Mouse (Mus musculus) intestine, embryonic 15.5 days (tissue): ENCODE results near the gene Nxpe4. TPM values are rescaled to one million over a fixed set of nuclear protein-coding genes. Genes with fewer than 3 reads are reported as not detected.

Experiments
- ATAC-seq: fragments of 200-750 bp; cut with Nextera tagmentation; 2 replicates; pipeline ENCODE4 v1.8.0; 2017; ENCODE audit warnings: moderate TSS enrichment, moderate library complexity
- H3K27ac ChIP-seq: fragments of 300-500 bp; sonication (generic); 2 replicates; pipeline ENCODE4 v1.5.1; 2015; ENCODE audit warnings: mild to moderate bottlenecking, inconsistent platforms
- H3K27me3 ChIP-seq: fragments of 300-500 bp; sonication (generic); replicated peaks from 2 replicates; pipeline ENCODE4 v1.6.1; 2015; ENCODE audit warnings: inconsistent platforms
- H3K36me3 ChIP-seq: fragments of 300-500 bp; sonication (generic); 2 replicates; pipeline ENCODE4 v1.6.1; 2015; ENCODE audit warnings: inconsistent platforms
- H3K4me1 ChIP-seq: fragments of 300-500 bp; sonication (generic); replicated peaks from 2 replicates; pipeline ENCODE4 v1.6.1; 2015; ENCODE audit warnings: inconsistent platforms
- H3K4me2 ChIP-seq: fragments of 300-500 bp; sonication (generic); replicated peaks from 2 replicates; pipeline ENCODE4 v1.6.1; 2015; ENCODE audit warnings: mild to moderate bottlenecking, inconsistent platforms
- H3K4me3 ChIP-seq: fragments of 300-500 bp; sonication (generic); replicated peaks from 2 replicates; pipeline ENCODE4 v1.5.1; 2015; ENCODE audit warnings: inconsistent platforms
- H3K9ac ChIP-seq: fragments of 300-500 bp; sonication (generic); 2 replicates; pipeline ENCODE4 v1.6.1; 2015; ENCODE audit warnings: inconsistent platforms
- H3K9me3 ChIP-seq: fragments of 300-500 bp; sonication (generic); 2 replicates; pipeline ENCODE4 v1.6.1; 2016; ENCODE audit warnings: inconsistent platforms
- WGBS: fragments of 180-500 bp; shearing (Covaris S2); methylation state at CpG from one replicate; pipeline ENCODE4 v1.1.7; 2015; 5-methylcytosine and 5-hydroxymethylcytosine counted together
- polyA plus RNA-seq: library from polyadenylated mRNA; unstranded; fragments of >200 nt; fragmentation: Nextera tagmentation; extraction: Ambion mirVana; gene quantifications from 2 replicates; pipeline ENCODE4 v1.2.1, GENCODE M21; 2015

The Nxpe4 gene
- polyA plus RNA-seq, 1 experiment from 2014 or later, result 4.7 TPM

DNA sequence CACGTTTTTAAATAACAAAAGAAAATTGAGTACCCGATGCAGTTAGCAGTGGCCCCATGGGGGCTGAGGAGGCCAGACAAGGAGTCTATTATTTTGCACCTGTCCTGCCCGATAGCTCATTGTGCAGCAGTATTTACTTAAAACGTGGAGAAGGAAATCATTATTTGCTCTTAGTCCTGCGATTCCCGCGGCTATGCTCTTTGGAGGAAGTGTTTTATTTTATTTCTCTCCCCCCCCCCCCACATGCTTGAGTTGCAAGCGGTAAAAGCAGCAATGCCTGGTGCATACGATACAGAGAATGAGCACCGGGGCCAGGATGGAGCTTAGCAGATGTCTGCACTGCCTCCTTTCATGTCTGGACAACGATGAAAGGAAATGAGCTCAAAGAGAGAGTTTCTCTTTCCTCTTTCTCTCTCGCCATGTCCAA is 35.6 kb downstream of the Nxpe4 start:
- Histone ChIP-seq H3K4me3 (no peak overlapping the region), H3K9ac (no peak overlapping the region), H3K4me2 (no peak overlapping the region), H3K27ac (no peak overlapping the region), H3K27me3 (no peaks in the 10 kb centered on the region), H3K4me1 (no peaks in the 10 kb centered on the region), H3K36me3 (no peaks in the 10 kb centered on the region), H3K9me3 (no peaks in the 10 kb centered on the region)
- no peak for ATAC-seq
- 36% methylated on average over 12 of the region's 12 CpGs for WGBS

DNA sequence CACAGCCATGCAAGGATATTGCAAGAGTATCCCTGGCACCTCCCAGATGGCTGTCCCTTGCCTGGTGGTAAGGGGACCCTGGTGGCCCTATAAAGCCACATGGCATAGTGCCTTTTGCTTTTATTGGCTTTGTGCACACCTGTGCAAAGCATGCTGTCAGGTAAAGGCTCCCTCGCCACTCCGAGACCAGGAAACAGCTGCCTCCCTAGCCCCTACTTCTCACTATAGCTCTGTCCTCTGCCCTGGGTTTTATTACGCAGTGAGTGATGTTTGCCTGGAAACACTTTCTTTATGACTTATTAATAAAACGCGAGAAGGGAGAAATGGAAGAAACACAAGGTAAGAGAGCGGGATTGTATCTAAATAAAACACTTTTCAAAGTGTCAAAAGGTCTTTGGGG is 49.1 kb downstream of the Nxpe4 start:
- Histone ChIP-seq H3K9ac (no peak overlapping the region), H3K36me3 (no peaks in the 10 kb centered on the region), H3K4me2 (no peak overlapping the region), H3K9me3 (no peaks in the 10 kb centered on the region), H3K27ac (no peak overlapping the region), H3K4me1 (no peaks in the 10 kb centered on the region), H3K27me3 (no peaks in the 10 kb centered on the region), H3K4me3 (no peak overlapping the region)
- WGBS, result 72% methylated on average over 6 of the region's 6 CpGs
- ATAC-seq, result no peak

DNA sequence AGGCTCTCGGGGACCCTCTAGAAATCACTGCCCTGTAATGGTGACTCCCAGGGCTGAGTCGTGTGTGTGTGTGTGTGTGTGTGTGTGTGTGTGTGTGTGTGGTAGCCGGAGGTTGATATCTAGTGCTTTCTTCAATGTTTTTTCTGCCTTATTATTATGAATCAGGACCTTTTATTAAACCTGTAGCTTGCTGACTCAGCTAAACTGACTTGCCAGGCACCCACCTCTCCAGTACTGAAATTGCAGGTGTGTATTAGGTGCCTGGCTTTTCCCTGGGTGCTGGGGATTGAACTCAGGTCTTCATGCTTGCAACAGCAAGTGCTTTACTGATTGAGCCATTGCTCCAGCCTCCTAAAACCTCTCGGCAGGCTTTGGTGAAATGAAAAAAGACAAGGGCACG is 50.1 kb downstream of the Nxpe4 start:
- no peak overlapping the region for H3K27ac ChIP-seq
- no peaks in the 10 kb centered on the region for H3K4me1 ChIP-seq
- WGBS, result 87% methylated on average over 5 of the region's 5 CpGs
- H3K4me3 ChIP-seq, result no peak overlapping the region
- H3K27me3 ChIP-seq, result no peaks in the 10 kb centered on the region
- H3K9me3 ChIP-seq, result no peaks in the 10 kb centered on the region
- H3K36me3 ChIP-seq, result no peaks in the 10 kb centered on the region
- ATAC-seq, result no peak
- no peak overlapping the region for H3K9ac ChIP-seq
- H3K4me2 ChIP-seq, result no peak overlapping the region

DNA sequence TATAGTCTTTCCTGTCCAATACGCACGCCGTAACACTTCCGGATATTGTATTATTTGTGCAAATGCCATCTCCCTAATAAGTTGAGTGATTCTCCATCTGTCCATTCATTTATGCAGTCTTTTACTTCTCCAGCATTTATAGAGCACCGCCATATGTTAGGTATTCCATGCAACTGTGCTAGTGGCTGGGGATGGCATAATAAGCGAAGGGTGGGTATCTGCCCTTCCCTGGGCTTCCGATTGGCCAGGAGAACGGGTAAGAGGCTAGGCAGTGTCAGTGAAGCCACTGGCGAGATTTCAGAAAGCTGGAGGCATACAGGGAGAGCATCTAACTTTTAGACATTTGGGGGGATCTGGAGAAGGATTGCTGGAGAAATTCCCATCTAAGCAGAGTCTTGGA is 52.9 kb downstream of the Nxpe4 start:
- H3K4me3 ChIP-seq, result no peak overlapping the region
- H3K9me3 ChIP-seq, result no peaks in the 10 kb centered on the region
- H3K4me2 ChIP-seq, result no peak overlapping the region
- no peak for ATAC-seq
- 90% methylated on average over 9 of the region's 9 CpGs for WGBS
- H3K4me1 ChIP-seq, result no peaks in the 10 kb centered on the region
- no peak overlapping the region for H3K27ac ChIP-seq
- no peak overlapping the region for H3K9ac ChIP-seq
- H3K27me3 ChIP-seq, result no peaks in the 10 kb centered on the region
- no peaks in the 10 kb centered on the region for H3K36me3 ChIP-seq

DNA sequence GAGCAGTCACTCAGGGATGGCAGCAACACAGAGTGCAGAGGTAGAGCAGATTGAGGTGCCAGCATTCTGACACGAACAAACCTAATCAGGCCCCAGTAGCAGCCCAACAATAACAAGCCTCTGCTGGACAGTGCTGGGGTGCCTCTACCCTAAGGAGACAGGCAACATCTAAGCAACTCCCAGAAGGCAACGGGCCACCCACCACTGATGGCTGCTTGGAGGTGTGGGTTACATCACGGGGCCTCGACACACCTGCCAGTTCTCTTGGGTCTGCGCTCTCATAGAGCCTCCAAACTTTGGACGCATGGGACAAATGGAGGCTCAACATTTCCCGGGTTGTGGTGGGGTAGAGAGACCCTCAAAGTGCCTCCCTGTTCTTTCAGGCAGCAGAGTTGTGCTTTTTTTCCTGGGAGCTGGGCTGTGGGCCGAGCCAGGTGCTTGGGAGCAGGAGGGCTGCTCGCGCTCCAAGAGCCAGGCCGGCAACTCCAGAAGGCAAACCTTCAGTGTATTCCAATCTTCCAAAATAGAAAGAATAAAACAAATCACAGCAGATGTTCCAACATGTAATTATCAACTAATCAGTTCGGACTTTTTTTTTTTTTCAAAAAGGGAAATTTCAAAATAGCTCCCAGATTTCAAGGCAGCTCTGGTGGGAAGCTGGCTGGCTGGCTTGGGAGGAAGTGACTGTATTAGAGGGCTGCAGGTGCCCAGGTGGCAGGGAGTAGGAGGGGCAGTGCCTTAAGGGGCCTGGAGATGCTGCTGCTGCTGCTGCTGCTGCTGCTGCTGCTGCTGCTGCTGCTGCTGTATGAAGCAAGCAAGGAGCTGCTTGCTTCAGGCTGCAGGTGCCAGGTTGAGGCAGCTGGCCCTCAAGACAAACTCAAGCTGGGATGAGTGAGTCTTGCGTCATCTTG is 54.5 kb downstream of the Nxpe4 start:
- Histone ChIP-seq H3K9ac (no peak overlapping the region), H3K4me2 (no peak overlapping the region), H3K27me3 (no peaks in the 10 kb centered on the region), H3K4me1 (no peaks in the 10 kb centered on the region), H3K36me3 (no peaks in the 10 kb centered on the region), H3K27ac (no peak overlapping the region), H3K9me3 (no peaks in the 10 kb centered on the region), H3K4me3 (no peak overlapping the region)
- WGBS, result 82% methylated on average over 13 of the region's 13 CpGs
- no peak for ATAC-seq

DNA sequence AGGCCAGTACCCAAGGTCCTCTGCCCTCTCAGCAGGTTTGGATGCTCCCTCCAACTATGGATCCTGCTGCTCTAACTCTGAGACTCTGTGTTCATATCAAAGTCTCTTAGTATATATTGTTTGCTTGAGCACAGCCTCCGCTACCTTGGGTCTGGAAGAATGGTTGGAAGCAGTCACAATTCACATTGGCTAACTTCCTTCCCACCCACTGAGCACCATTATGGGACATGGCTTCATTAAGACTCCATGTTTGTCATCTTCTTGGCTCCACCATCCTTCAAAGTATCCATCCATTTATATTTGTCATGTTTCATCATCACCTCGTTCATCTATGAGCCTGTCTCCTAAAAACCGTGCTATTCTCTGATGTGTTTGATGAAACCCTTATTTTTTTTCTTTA is 68.9 kb downstream of the Nxpe4 start:
- Histone ChIP-seq H3K4me3 (no peak overlapping the region), H3K9ac (no peak overlapping the region), H3K27ac (no peak overlapping the region), H3K36me3 (no peaks in the 10 kb centered on the region), H3K4me2 (no peak overlapping the region), H3K27me3 (no peaks in the 10 kb centered on the region), H3K4me1 (no peaks in the 10 kb centered on the region), H3K9me3 (no peaks in the 10 kb centered on the region)
- ATAC-seq, result no peak
- WGBS, result 94% methylated on average over 3 of the region's 3 CpGs

DNA sequence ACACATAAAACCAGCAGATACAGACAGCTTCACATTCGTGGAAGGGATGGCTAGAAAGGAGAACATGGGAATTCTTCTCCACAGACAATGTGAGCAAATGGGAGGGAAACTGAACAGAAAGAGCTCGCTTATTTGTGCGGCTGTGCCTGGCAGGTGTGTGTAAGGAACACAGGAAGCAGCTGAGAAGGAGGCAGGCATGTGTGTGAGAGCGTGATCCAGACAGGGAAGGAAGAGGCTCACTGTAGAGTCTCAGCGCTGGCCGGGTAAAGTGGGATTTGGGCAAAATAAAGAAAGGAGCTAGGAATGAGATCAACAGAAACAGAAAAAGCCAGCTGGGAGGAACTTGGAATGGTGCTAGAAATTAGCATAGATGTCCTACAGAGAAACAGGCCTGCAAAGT is 74.6 kb downstream of the Nxpe4 start:
- Histone ChIP-seq H3K27ac (no peak overlapping the region), H3K27me3 (no peaks in the 10 kb centered on the region), H3K4me3 (no peak overlapping the region), H3K9me3 (no peaks in the 10 kb centered on the region), H3K4me2 (no peak overlapping the region), H3K36me3 (no peaks in the 10 kb centered on the region), H3K9ac (no peak overlapping the region), H3K4me1 (no peaks in the 10 kb centered on the region)
- no peak for ATAC-seq
- 70% methylated on average over 6 of the region's 6 CpGs for WGBS

DNA sequence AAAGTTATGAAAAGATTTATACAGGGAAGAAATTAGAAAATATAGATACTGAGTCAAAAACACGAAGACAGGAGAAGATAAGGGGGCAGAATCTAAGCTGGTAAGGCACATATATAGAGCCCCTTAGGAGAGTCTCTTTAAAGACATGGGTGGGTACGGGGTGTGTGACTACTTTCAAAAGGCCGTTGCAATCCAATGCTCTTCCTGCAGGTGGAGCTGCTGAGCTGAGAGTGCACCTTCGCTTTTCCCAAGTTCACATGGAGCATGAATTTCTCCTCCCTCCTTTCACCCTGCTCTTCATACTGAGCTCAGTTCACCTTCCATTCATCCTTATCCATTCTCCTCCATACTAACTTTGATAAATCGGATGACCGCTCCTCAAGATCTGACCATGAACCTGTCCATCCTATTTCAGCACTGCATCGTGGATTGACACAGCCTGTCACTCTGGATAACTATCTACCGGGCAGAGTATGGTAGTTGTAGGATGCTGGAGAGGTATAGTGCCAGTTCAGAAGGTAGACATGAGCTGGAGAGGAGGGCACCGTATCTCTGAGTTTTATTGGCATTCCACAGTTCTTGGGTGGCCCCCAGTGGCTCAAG is 76.4 kb downstream of the Nxpe4 start:
- ATAC-seq, result no peak
- Histone ChIP-seq H3K27ac (no peak overlapping the region), H3K4me3 (no peak overlapping the region), H3K36me3 (no peaks in the 10 kb centered on the region), H3K9ac (no peak overlapping the region), H3K9me3 (no peaks in the 10 kb centered on the region), H3K4me2 (no peak overlapping the region), H3K4me1 (no peaks in the 10 kb centered on the region), H3K27me3 (no peaks in the 10 kb centered on the region)
- WGBS, result 81% methylated on average over 9 of the region's 9 CpGs

DNA sequence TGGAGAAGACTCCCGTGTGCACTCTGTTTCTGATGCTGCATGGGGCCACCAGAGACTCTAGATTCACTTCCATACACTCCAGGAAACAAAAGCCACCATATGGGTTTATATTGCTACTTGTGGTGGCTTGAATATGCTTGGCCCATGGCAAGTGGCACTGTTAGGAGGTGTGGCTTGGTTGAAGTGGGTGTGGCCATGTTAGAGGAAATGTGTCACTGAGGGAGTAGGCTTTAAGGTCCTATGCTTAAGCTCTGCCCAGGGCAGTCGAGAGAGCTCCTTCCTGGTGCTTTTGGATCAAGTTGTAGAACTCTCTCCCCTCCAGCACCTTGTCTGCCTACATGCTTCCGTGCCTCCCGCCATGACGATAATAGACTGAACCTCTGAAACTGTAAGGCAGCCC is 77.6 kb downstream of the Nxpe4 start:
- Histone ChIP-seq H3K4me1 (no peaks in the 10 kb centered on the region), H3K27me3 (no peaks in the 10 kb centered on the region), H3K36me3 (no peaks in the 10 kb centered on the region), H3K27ac (no peak overlapping the region), H3K4me3 (no peak overlapping the region), H3K9ac (no peak overlapping the region), H3K9me3 (no peaks in the 10 kb centered on the region), H3K4me2 (no peak overlapping the region)
- WGBS, result 82% methylated on average over 5 of the region's 5 CpGs
- ATAC-seq, result no peak

DNA sequence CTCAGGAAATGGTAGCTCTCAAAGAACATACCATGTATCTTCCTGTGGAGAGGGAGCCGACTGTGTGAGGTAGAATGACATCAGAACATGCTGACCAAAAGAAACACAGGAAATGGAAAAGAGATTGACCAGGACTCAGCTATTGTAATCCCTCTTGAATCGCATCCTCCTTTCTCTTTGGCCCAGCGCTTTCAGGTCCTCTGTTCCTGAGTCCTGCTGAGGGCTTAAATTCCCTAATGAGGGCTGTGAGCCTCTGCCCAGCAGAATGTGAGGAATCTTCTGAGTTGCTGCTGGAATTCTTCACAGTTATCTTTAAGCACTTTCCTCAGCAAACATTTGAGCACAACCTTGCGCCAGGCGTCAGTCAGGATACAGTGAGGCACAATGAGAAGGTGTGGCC is 78.6 kb downstream of the Nxpe4 start:
- no peak for ATAC-seq
- Histone ChIP-seq H3K4me1 (no peaks in the 10 kb centered on the region), H3K4me2 (no peak overlapping the region), H3K9me3 (no peaks in the 10 kb centered on the region), H3K4me3 (no peak overlapping the region), H3K36me3 (no peaks in the 10 kb centered on the region), H3K27me3 (no peaks in the 10 kb centered on the region), H3K27ac (no peak overlapping the region), H3K9ac (no peak overlapping the region)
- WGBS, result 45% methylated on average over 5 of the region's 5 CpGs

DNA sequence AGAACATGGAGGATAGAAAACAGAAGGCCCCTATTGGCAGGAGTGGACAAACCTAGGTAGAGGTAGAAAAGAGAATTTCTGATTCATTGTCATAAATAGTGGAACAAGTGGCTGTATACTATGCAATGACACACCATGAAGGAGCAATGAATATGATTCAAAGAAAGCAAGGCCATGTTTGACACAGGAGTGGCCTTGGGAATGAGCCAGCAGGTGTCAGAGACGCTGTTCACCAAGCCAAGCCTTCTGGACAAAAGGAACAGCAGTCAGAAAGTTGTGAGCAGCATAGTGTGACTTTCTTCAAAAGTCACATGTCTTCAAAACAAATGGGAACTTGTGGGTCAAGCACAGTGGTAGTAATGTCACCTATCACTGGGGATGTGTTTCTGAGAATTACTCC is 80.0 kb downstream of the Nxpe4 start:
- no peak overlapping the region for H3K4me2 ChIP-seq
- 87% methylated on average over 1 of the region's 1 CpGs for WGBS
- no peaks in the 10 kb centered on the region for H3K9me3 ChIP-seq
- ATAC-seq, result no peak
- no peak overlapping the region for H3K27ac ChIP-seq
- no peak overlapping the region for H3K9ac ChIP-seq
- H3K36me3 ChIP-seq, result no peaks in the 10 kb centered on the region
- no peak overlapping the region for H3K4me3 ChIP-seq
- no peaks in the 10 kb centered on the region for H3K27me3 ChIP-seq
- no peaks in the 10 kb centered on the region for H3K4me1 ChIP-seq

DNA sequence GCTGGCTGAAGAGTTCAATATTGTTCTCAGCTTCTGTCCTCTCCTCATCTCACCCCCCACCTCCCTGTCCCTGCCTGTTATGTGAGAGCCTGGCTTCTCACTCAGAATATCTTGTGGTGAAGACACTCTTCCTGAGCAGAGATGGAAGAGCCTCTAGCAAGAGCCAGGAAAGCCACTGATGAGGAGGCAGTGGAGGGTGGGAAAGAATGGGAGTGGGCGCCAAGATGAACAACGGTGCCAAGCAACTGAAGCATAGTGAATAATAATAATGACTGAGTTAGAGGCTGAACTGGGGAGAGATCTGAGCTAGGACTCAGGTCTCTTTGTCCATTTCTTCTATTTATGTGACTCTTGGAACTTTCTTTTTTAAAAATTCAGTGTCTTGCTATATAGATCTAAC is 80.9 kb downstream of the Nxpe4 start:
- Histone ChIP-seq H3K27ac (no peak overlapping the region), H3K4me3 (no peak overlapping the region), H3K27me3 (no peaks in the 10 kb centered on the region), H3K9me3 (no peaks in the 10 kb centered on the region), H3K36me3 (no peaks in the 10 kb centered on the region), H3K4me2 (no peak overlapping the region), H3K4me1 (no peaks in the 10 kb centered on the region), H3K9ac (no peak overlapping the region)
- 94% methylated on average over 2 of the region's 2 CpGs for WGBS
- no peak for ATAC-seq

DNA sequence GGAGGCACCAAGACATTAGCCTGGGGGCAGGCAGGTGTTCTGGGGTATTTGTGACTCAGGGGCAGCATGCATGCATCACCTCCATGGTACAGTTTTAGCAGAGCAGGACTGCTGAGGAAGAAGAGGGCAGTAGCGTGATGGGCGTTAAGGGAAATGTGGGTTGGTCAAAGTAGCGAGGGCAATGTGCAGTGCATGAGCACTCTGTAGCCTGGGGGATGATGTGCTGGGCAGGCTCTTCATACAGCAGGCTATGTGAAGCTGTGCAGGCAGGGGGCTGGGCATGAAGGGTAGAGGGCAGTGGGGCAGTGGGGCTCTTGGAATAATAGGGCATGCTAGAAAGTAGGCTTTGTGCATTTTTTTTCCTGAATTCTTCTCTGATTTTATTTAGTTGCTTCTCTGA is 82.4 kb downstream of the Nxpe4 start:
- Histone ChIP-seq H3K4me3 (no peak overlapping the region), H3K4me2 (no peak overlapping the region), H3K36me3 (no peaks in the 10 kb centered on the region), H3K9me3 (no peaks in the 10 kb centered on the region), H3K27me3 (no peaks in the 10 kb centered on the region), H3K27ac (no peak overlapping the region), H3K4me1 (no peaks in the 10 kb centered on the region), H3K9ac (no peak overlapping the region)
- no peak for ATAC-seq
- WGBS, result 86% methylated on average over 3 of the region's 3 CpGs
